Mouse (Mus musculus) erythroblast, embryonic 14.5 days (primary cell): ENCODE results near the gene Msi2. TPM values are rescaled to one million over a fixed set of nuclear protein-coding genes. Genes with fewer than 3 reads are reported as not detected.

Source experiments
- H3K27me3 ChIP-seq: 2 replicates; pipeline ENCODE4 v1.6.1; 2012; ENCODE audit warnings: inconsistent platforms; ENCODE audit not compliant: control insufficient read depth
- H3K36me3 ChIP-seq: 2 replicates; pipeline ENCODE4 v1.6.1; 2012; ENCODE audit warnings: mild to moderate bottlenecking, inconsistent platforms; ENCODE audit not compliant: control insufficient read depth
- H3K4me1 ChIP-seq: 2 replicates; pipeline ENCODE4 v1.6.1; 2012; ENCODE audit warnings: inconsistent platforms; ENCODE audit not compliant: control insufficient read depth
- H3K4me3 ChIP-seq: replicated peaks from 2 replicates; pipeline ENCODE3; 2012; ENCODE audit warnings: moderate library complexity, mild to moderate bottlenecking, inconsistent platforms
- H3K9me3 ChIP-seq: 2 replicates; pipeline ENCODE4 v1.6.1; 2012; ENCODE audit warnings: low read length, inconsistent platforms, mixed read lengths; ENCODE audit not compliant: control insufficient read depth
- GATA1 ChIP-seq: IDR thresholded peaks from 2 replicates; pipeline ENCODE4 v1.6.1; 2012; ENCODE audit warnings: low read length, inconsistent platforms, mixed read lengths
- TAL1 ChIP-seq: IDR thresholded peaks from 3 replicates; pipeline ENCODE4 v1.6.1; 2012; ENCODE audit warnings: low read length, inconsistent platforms, mixed read lengths
- polyA plus RNA-seq: library from polyadenylated mRNA; stranded (reverse); fragments of >175 nt; gene quantifications from 2 replicates; pipeline ENCODE4 v1.2.3, GENCODE M21; 2012

The Msi2 gene
- polyA plus RNA-seq, 1 experiment = 0.45 TPM

- no peak for TF ChIP-seq GATA1
- TF ChIP-seq TAL1 = no peak
- Histone ChIP-seq H3K4me3 (no peak overlapping the region), H3K27me3 (no peaks in the 10 kb centered on the region), H3K9me3 (no peaks in the 10 kb centered on the region), H3K36me3 (no peaks in the 10 kb centered on the region), H3K4me1 (no peaks in the 10 kb centered on the region)
Measured at GRCm38 (mm10) chr11:88454867-88455806, 263.2 kb downstream of the Msi2 start.

DNA sequence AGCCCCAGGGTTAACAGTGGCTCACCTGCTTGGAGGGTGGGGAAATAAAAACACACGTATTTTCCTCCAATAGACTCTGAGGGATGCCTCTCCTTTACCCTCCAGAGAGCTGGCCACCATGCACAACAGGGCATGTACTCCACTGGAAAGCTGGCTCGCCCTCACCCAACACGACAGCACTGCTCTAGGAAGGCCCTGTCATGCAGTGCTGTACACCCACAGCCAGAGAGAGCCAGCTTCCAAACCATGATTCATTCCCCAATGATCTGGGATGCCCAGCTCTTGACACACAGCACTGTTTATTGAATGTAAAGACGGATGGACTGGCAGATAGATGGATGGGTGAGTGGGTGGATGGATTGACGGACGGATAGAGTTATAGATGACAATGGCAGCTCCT lies 269.1 kb downstream of the Msi2 start:
- Histone ChIP-seq H3K9me3 (no peaks in the 10 kb centered on the region), H3K4me1 (no peaks in the 10 kb centered on the region), H3K4me3 (no peak overlapping the region), H3K27me3 (no peaks in the 10 kb centered on the region), H3K36me3 (no peaks in the 10 kb centered on the region; the same call in 1 of the 2 replicates)
- TF ChIP-seq GATA1 (no peak), TAL1 (no peak)

- no peaks in the 10 kb centered on the region; the same call in 1 of the 2 replicates for H3K36me3 ChIP-seq
- TF ChIP-seq TAL1 (no peak), GATA1 (no peak)
- no peak overlapping the region for H3K4me3 ChIP-seq
- no peaks in the 10 kb centered on the region for H3K9me3 ChIP-seq
- H3K4me1 ChIP-seq = no peaks in the 10 kb centered on the region
- no peaks in the 10 kb centered on the region for H3K27me3 ChIP-seq
Measured at GRCm38 (mm10) chr11:88448571-88448970, 269.7 kb downstream of the Msi2 start.

DNA sequence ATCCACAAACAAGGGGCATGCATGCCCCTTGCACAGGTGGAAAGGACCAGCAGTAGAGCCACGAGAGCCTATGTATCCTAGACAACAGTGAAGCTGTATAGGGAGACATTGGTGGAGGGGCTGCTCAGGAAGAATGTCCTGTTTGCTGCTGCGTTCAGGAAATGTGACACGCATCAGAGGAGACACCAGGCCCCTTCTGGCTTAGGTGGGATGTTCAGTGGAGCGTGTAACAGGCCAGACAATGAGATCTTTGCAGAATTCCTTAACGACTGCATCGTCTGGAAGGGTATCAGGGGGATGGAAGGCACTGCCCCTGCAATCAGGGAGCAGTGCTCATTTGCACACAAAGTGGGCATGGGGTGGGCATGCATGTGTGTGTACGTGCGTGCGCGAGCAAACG lies 271.0 kb downstream of the Msi2 start:
- Histone ChIP-seq H3K36me3 (no peaks in the 10 kb centered on the region; the same call in 1 of the 2 replicates), H3K4me1 (no peaks in the 10 kb centered on the region), H3K27me3 (no peaks in the 10 kb centered on the region), H3K4me3 (no peak overlapping the region), H3K9me3 (no peaks in the 10 kb centered on the region)
- TF ChIP-seq GATA1 (no peak), TAL1 (no peak)

GRCm38 (mm10) chr11:88443905-88444304 lies 274.4 kb downstream of the Msi2 start:
- Histone ChIP-seq H3K36me3 (no peaks in the 10 kb centered on the region; the same call in 1 of the 2 replicates), H3K4me1 (no peaks in the 10 kb centered on the region), H3K9me3 (no peaks in the 10 kb centered on the region), H3K4me3 (no peak overlapping the region), H3K27me3 (no peaks in the 10 kb centered on the region)
- no peak for TF ChIP-seq TAL1
- TF ChIP-seq GATA1 = no peak

DNA sequence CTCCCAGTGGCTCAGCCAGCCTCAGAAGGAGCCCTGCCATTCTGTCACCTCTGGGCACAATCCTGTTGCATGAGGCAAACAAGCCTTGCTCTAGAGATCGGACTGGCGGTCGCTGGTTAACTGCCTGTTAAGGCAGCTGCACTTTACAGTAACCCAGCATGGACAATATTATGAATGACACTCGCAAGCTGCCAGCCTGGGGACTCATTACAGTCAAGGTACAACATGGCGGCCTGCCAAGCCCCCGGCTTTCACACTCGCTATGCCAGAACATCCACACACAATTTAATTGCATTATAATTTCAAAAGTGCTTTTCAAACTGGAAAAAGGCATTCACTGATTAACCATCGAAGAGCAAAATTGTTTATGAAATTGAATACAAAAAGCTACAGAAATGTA lies 275.0 kb downstream of the Msi2 start:
- H3K4me3 ChIP-seq = no peak overlapping the region

DNA sequence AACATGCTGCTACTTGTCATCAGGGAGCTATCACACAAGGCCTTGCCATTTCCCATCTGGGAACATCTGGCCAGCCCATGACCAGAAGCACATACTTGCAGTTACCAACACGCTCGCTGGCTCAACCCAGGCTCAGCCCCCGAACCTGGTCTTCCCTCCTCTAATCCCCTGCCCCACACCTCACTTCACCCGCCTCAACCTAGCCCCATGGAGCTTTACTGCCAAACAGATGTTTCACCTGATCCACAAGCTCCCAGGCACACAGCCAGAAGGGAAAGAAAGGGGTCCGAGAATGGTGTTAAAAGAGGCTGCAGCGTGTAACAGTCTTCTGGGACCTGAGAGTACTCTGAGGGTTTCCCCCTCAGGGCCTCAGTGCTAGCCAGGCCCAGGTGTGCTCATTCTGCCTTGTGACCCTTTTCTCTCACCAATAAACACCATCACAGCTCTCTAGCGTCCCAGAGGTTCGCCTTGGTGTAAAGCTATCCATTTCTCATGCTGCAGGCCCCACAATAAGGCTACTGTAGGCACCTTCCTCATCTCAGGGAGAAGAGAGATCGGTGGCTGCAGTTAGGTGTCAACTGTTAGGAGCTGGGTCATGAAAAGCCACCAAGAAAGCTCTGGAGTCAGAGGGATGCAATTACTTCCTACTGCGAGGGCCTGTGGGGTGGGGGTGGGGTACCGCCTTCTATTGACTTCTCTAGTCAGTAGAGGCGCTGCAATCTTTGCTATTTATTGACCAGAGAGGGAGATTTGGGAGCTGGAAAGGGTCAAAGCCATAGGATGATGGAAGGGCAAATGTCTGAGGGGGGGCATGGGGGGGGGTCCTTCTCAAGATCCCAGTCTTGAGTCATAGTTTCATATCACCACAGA lies 276.2 kb downstream of the Msi2 start:
- H3K4me3 ChIP-seq = no peak overlapping the region
- no peaks in the 10 kb centered on the region for H3K9me3 ChIP-seq
- H3K4me1 ChIP-seq = no peaks in the 10 kb centered on the region
- no peaks in the 10 kb centered on the region for H3K27me3 ChIP-seq
- no peaks in the 10 kb centered on the region; the same call in 1 of the 2 replicates for H3K36me3 ChIP-seq
- no peak for TF ChIP-seq TAL1
- no peak for TF ChIP-seq GATA1

More for the DNA sequence above, 275.0 kb downstream of the Msi2 start:
- Histone ChIP-seq H3K4me1 (no peaks in the 10 kb centered on the region), H3K9me3 (no peaks in the 10 kb centered on the region), H3K36me3 (no peaks in the 10 kb centered on the region; the same call in 1 of the 2 replicates), H3K27me3 (no peaks in the 10 kb centered on the region)
- no peak for TF ChIP-seq GATA1
- no peak for TF ChIP-seq TAL1

DNA sequence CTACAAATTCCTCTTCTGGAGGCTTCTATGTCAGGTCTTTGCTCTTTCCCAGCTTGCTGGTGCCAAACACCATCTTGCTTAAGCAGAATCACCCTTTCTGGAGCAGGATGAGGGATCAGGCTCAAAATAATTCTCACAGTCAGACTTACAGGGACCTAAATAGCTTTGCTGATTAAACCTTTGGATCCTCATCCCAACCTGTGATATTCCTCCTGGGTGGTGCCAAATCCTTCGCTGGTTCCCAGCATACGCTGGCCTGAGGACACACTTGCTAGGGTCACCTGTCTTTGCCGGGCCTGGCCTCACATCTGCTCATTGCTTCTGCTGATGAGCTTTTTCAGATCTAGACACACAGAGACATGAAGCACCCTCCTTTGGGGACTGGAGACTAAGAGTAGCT lies 279.7 kb downstream of the Msi2 start:
- Histone ChIP-seq H3K9me3 (no peaks in the 10 kb centered on the region), H3K4me1 (no peaks in the 10 kb centered on the region), H3K36me3 (no peaks in the 10 kb centered on the region), H3K27me3 (no peaks in the 10 kb centered on the region), H3K4me3 (no peak overlapping the region)
- TF ChIP-seq GATA1 = no peak
- TF ChIP-seq TAL1 = no peak

DNA sequence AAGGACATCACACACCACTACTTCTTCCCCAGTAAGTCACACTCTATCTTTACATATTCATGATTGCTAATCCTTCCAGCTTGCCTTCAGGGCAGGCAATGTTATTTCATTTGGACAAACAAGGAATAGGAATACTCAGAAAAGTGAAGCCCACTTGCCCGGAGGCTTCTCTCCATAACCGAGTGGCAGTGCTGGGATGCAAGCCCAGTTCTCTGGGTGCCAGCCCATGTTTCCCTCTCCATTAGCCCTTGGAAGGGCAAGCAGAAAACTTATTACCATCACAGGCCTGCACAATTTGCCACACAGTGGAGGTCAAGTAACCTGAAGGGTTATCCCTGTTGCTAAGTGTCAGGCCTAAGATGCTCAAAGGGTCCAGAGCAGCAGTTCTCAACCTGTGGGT lies 281.7 kb downstream of the Msi2 start:
- Histone ChIP-seq H3K36me3 (no peaks in the 10 kb centered on the region), H3K4me1 (no peaks in the 10 kb centered on the region), H3K4me3 (no peak overlapping the region), H3K27me3 (no peaks in the 10 kb centered on the region), H3K9me3 (no peaks in the 10 kb centered on the region)
- no peak for TF ChIP-seq GATA1
- no peak for TF ChIP-seq TAL1
